Comparison of ENCODE assay signal across 29 mouse cellular contexts in genomic region chr4:109271803-109272202, GRCm38 (mm10). TPM values are rescaled to one million over a fixed set of nuclear protein-coding genes. Genes with fewer than 3 reads are reported as not detected.
DNase-seq lines count a peak whose midpoint lies in the region; ATAC-seq and TF ChIP-seq lines count a peak whose summit lies in the region.
"Had no signal": no experiment of that assay in that cellular context is flagged by ENCODE, and none has a peak within 500 bp of the region (broad histone marks: within the 10 kb centered on the region; RNA-seq: fewer than 3 reads in every experiment).

No protein-coding gene starts in this region.

- H3K4me1 ChIP-seq in MEL (ENCODE audit: control insufficient read depth in 1 of 2, insufficient read depth in 2 of 2, low read length in 2 of 2) = peaks cover 0 to 5% of the 10 kb centered on the region in 2 experiments; a peak in 2 of 4 replicates
- H3K4me1 ChIP-seq: embryonic facial prominence, embryonic 10.5 days; embryonic facial prominence, embryonic 13.5 days; forebrain, embryonic 12.5 days; forebrain, embryonic 15.5 days; heart, embryonic 10.5 days; heart, embryonic 13.5 days; hindbrain, embryonic 12.5 days; hindbrain, embryonic 15.5 days had no signal

- H3K4me3 ChIP-seq in MEL (ENCODE audit: control insufficient read depth in 1 of 2, insufficient read depth in 1 of 2, low read depth in 2 of 2, low read length in 2 of 2) = no peak overlapping the region
- H3K4me3 ChIP-seq: embryonic facial prominence, embryonic 10.5 days; embryonic facial prominence, embryonic 13.5 days; erythroblast, embryonic 14.5 days; forebrain, embryonic 12.5 days; forebrain, embryonic 15.5 days; heart, adult 2 months; heart, embryonic 10.5 days; heart, embryonic 13.5 days; hindbrain, embryonic 12.5 days; hindbrain, embryonic 15.5 days had no signal

- TF ChIP-seq POLR2A in MEL (IDR thresholded peaks at IDR 0.05; ENCODE audit: control insufficient read depth in 1 of 2, insufficient read depth in 1 of 2, low read depth in 1 of 2, low read length in 2 of 2, poor library complexity in 1 of 2) = no peak

- peak; percentile 89 for ATAC-seq in granulocyte monocyte progenitor cell, adult 5-6 weeks (replicated peaks; ENCODE audit: poor library complexity, severe bottlenecking)
- ATAC-seq in megakaryocyte, adult 5-6 weeks (ENCODE audit: poor library complexity, severe bottlenecking) = peak; percentile 88
- ATAC-seq in neutrophil, adult 5-6 weeks (ENCODE audit: extremely low read depth, insufficient number of reproducible peaks, low FRiP score, poor library complexity, severe bottlenecking) = 0 out of 2 replicates have a peak, but pooled peaks have one; percentile 39
- ATAC-seq: forebrain, embryonic 15.5 days; Patski had no signal

- H3K9ac ChIP-seq in MEL (ENCODE audit: control insufficient read depth, low read depth, low read length, poor library complexity, severe bottlenecking) = no peak overlapping the region
- H3K9ac ChIP-seq: embryonic facial prominence, embryonic 13.5 days; forebrain, embryonic 12.5 days; forebrain, embryonic 15.5 days; heart, embryonic 13.5 days; hindbrain, embryonic 12.5 days; hindbrain, embryonic 15.5 days had no signal

- peaks cover 0 to 3% of the 10 kb centered on the region in 2 experiments for H3K27me3 ChIP-seq in MEL (ENCODE audit: control insufficient read depth in 1 of 2, insufficient read depth in 2 of 2, low read length in 2 of 2)
- H3K27me3 ChIP-seq: embryonic facial prominence, embryonic 13.5 days; forebrain, embryonic 12.5 days; forebrain, embryonic 15.5 days; heart, embryonic 13.5 days; hindbrain, embryonic 12.5 days; hindbrain, embryonic 15.5 days; Patski had no signal

- H3K9me3 ChIP-seq in MEL (replicated peaks; ENCODE audit: insufficient read depth, low read length) = no peaks in the 10 kb centered on the region
- H3K9me3 ChIP-seq: embryonic facial prominence, embryonic 10.5 days; embryonic facial prominence, embryonic 13.5 days; forebrain, embryonic 12.5 days; forebrain, embryonic 15.5 days; heart, embryonic 10.5 days; heart, embryonic 13.5 days; hindbrain, embryonic 12.5 days; hindbrain, embryonic 15.5 days had no signal

- H3K27ac ChIP-seq in MEL (ENCODE audit: control insufficient read depth, low read depth, low read length) = no peak overlapping the region
- H3K27ac ChIP-seq: embryonic facial prominence, embryonic 10.5 days; embryonic facial prominence, embryonic 13.5 days; forebrain, embryonic 12.5 days; forebrain, embryonic 15.5 days; heart, adult 2 months; heart, embryonic 10.5 days; heart, embryonic 13.5 days; hindbrain, embryonic 12.5 days; hindbrain, embryonic 15.5 days had no signal

- TF ChIP-seq CTCF in MEL (IDR thresholded peaks at IDR 0.05 in 2 of 3, conservative IDR thresholded peaks at IDR 0.05 in 1 of 3; ENCODE audit: control insufficient read depth in 1 of 3, insufficient read depth in 1 of 3, low read depth in 2 of 3, low read length in 3 of 3, poor library complexity in 1 of 3, severe bottlenecking in 1 of 3) = no peak

- no peaks in the 10 kb centered on the region for H3K79me2 ChIP-seq in MEL (ENCODE audit: control insufficient read depth, insufficient read depth, low read length, poor library complexity)

- H3K36me3 ChIP-seq in MEL (ENCODE audit: control insufficient read depth in 1 of 2, insufficient read depth in 2 of 2, low read length in 2 of 2) = no peaks in the 10 kb centered on the region; a peak in 1 of 4 replicates
- H3K36me3 ChIP-seq: embryonic facial prominence, embryonic 10.5 days; embryonic facial prominence, embryonic 13.5 days; forebrain, embryonic 12.5 days; forebrain, embryonic 15.5 days; heart, embryonic 10.5 days; heart, embryonic 13.5 days; hindbrain, embryonic 12.5 days; hindbrain, embryonic 15.5 days had no signal

- no peak; a peak in 1 of 4 replicates for TF ChIP-seq EP300 in MEL (IDR thresholded peaks at IDR 0.05; ENCODE audit: low read depth in 1 of 2, low read length in 2 of 2)

- peak; percentile 49 for DNase-seq in MEL (ENCODE audit: low read depth, low spot score)
- DNase-seq in thymus, postnatal 25 days = no peak
- no peak for DNase-seq in right cerebral cortex, postnatal 10 days (ENCODE audit: low spot score in 2 of 2)
- no peak for DNase-seq in cerebellum, postnatal 10 days
- DNase-seq: adrenal gland, postnatal 10 days; adrenal gland, postnatal 36 days; cerebellum, adult 11 months; cerebellum, adult 2 months; cerebellum, postnatal 25 days; embryo, embryonic 11 days; gastrocnemius, postnatal 25 days; heart, adult 2 months; heart, postnatal 14 days; heart, postnatal 4 days had no signal

- TF ChIP-seq RAD21 in MEL (IDR thresholded peaks at IDR 0.05; ENCODE audit: low read depth, low read length) = no peak

TF ChIP-seq in MEL, 35 proteins besides CTCF, POLR2A, EP300 and RAD21:
- TF ChIP-seq UBTF (IDR thresholded peaks at IDR 0.05; ENCODE audit: borderline replicate concordance, insufficient read depth, low read depth, low read length) (no peak), RCOR1 (IDR thresholded peaks at IDR 0.05; ENCODE audit: low read depth, low read length) (peak; percentile 48; the same call in 1 of the 2 replicates)

RNA-seq across cellular contexts. Expression of gene Eps15, which starts 8.3 kb away (rescaled TPM):
- total RNA-seq in MEL (2012; rRNA removed) = 19.7 and 21.6 TPM in 2 replicates
- polyA plus RNA-seq in MEL (2012; ENCODE audit: insufficient read depth in 1 of 2, insufficient read length in 2 of 2, low read depth in 1 of 2, low replicate concordance in 2 of 2, missing spikeins in 1 of 2) = 100 to 1,000 TPM in 1 of 2 experiments, 10 to 100 TPM in 1; 53.3 to 107 TPM
- 48.3 and 49.2 TPM in 2 replicates for total RNA-seq in granulocyte monocyte progenitor cell, adult 5-6 weeks (2014; fragmentation: Nextera tagmentation)
- 28.3 and 35.2 TPM in 2 replicates for total RNA-seq in granulocyte monocyte progenitor cell, adult 5-6 weeks (2017)
- total RNA-seq in megakaryocyte, adult 5-6 weeks (2015) = 127 and 129 TPM in 2 replicates
- total RNA-seq in megakaryocyte, adult 5-6 weeks (2017) = 103 and 126 TPM in 2 replicates
- 75.4 and 96.3 TPM in 2 replicates for total RNA-seq in neutrophil, adult 5-6 weeks (2017)

RNA-seq across cellular contexts. Expression of gene Calr4, which starts 37.5 kb away (rescaled TPM):
- not detected in 2 replicates for total RNA-seq in MEL (2012; rRNA removed)
- under 1 TPM in 1 of 2 experiments, not detected in 1; 0.04 TPM for polyA plus RNA-seq in MEL (2012; ENCODE audit: insufficient read depth in 1 of 2, insufficient read length in 2 of 2, low read depth in 1 of 2, low replicate concordance in 2 of 2, missing spikeins in 1 of 2)
- total RNA-seq in granulocyte monocyte progenitor cell, adult 5-6 weeks (2014; fragmentation: Nextera tagmentation) = not detected in 2 replicates
- total RNA-seq in granulocyte monocyte progenitor cell, adult 5-6 weeks (2017) = not detected in 2 replicates
- 0.07 and 0.14 TPM in 2 replicates for total RNA-seq in megakaryocyte, adult 5-6 weeks (2015)
- 0.55 TPM in 1 of 2 replicates, not detected in the other for total RNA-seq in megakaryocyte, adult 5-6 weeks (2017)
- 2.9 and 4.0 TPM in 2 replicates for total RNA-seq in neutrophil, adult 5-6 weeks (2017)
- total RNA-seq: gastrocnemius, adult 8-10 months; heart, adult 2 months; heart, postnatal 4 days had no signal
- polyA plus RNA-seq: erythroblast, embryonic 14.5 days; forebrain, embryonic 12.5 days; heart, adult 2 months; heart, embryonic 16.5 days; Patski had no signal

Comparison
In these comparisons a context has a peak if more than half of its experiments do, and no peak if none do; other contexts are left out.
1. ATAC-seq: peak in every context shown above with its lines; median percentile 89 in granulocyte monocyte progenitor cell, adult 5-6 weeks; 88 in megakaryocyte, adult 5-6 weeks; 39 in neutrophil, adult 5-6 weeks.